In the genomic region with DNA sequence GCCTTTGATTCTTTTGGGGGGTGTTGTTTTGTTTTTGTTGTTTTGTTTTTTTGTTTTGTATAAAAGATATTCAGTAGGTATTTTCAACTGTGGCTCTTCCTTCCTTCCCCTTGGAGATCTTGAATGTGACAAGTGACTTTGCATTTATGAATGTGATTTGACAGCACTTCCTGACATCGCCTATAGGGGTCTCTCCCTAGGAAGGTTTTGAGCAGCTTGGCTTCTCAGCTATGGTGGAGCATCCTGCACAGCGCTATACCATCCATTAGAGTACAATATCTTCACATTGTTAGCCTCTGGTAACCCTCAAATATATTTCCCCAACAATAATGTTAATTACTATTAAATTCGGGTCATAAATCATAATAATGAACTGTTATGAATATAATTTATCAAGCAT, we compare ENCODE assay signal across 8 mouse cellular contexts.
A peak's percentile ranks its signal among the peaks of the same experiment; 100 is the strongest.
DNase-seq lines count a peak whose midpoint lies in the region; ATAC-seq lines count a peak whose summit lies in the region.

No protein-coding gene starts in this region.

- ATAC-seq in monocyte, adult 5-6 weeks (replicated peaks; ENCODE audit: insufficient number of reproducible peaks, low FRiP score, low TSS enrichment, poor library complexity, severe bottlenecking) = peak; percentile 61; the same call in 1 of the 2 replicates

- peak; percentile 29 to 44 for DNase-seq in heart, postnatal 10 days
- DNase-seq in heart, postnatal 36 days = no peak
- peak; percentile 73 for DNase-seq in CD4-positive, CD25-positive, alpha-beta regulatory T cell, adult 2 months (ENCODE audit: low read depth, low spot score)
- DNase-seq in c-Kit-positive CD71-negative TER-119-negative erythroid progenitor cells, embryonic 14.5 days (ENCODE audit: low read depth) = peak; percentile 39
- no peak for DNase-seq in left cerebral cortex, postnatal 4 days
- no peak for DNase-seq in left cerebral cortex, adult 9 months (ENCODE audit: low spot score in 2 of 2)
- no peak for DNase-seq in MN1 (ENCODE audit: low spot score)

- intact Hi-C loops in heart, postnatal 10 days (cut with DNase I) = no loop called here
- intact Hi-C loops in heart, postnatal 36 days (cut with DNase I) = no loop called here
- intact Hi-C loops in left cerebral cortex, postnatal 4 days (cut with DNase I) = no loop called here

Comparison
In these comparisons a context has a peak if more than half of its experiments do, and no peak if none do; other contexts are left out.
1. DNase-seq: peak in heart, postnatal 10 days (2 of 2), CD4-positive, CD25-positive, alpha-beta regulatory T cell, adult 2 months (single experiment) and c-Kit-positive CD71-negative TER-119-negative erythroid progenitor cells, embryonic 14.5 days (single experiment); none in heart, postnatal 36 days (0 of 2), left cerebral cortex, postnatal 4 days (single experiment), left cerebral cortex, adult 9 months (0 of 2) and MN1 (single experiment).